Mouse (Mus musculus): Measurements from ENCODE around the gene Zfp663. TPM values are rescaled to one million over a fixed set of nuclear protein-coding genes. Genes with fewer than 3 reads are reported as not detected.

The Zfp663 gene
- total RNA-seq, 1 experiment = not detected

DNA sequence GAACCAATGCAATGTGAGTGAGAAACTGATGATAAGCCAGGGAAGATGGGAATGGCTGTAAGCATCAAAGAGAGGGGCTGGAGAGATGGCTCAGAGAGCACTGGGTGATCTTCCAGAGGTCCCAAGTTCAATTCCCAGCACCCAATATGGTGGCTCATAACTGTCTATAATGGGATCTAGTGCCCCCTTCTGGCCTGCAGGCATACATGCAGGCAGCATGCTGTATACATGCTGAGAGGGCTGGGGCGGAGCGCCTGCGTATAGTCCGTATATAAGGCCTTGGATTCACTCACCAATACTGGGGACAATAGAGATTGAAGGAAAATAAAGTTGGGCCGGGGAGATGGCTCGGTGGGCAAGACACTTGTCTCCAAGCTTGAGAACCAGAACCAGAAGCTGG lies 5.2 kb downstream of the Zfp663 start:
- H3K4me1 ChIP-seq (ENCODE audit: control insufficient read depth in 2 of 2, insufficient read depth in 2 of 2, low read length in 2 of 2, poor library complexity in 1 of 2) = peaks cover 0 to 17% of the 10 kb centered on the region in 2 experiments; a peak in 2 of 4 replicates
- no peak overlapping the region for H3K27ac ChIP-seq (ENCODE audit: insufficient read depth, low read depth, low read length, poor library complexity, severe bottlenecking)
- TF ChIP-seq HCFC1 (IDR thresholded peaks at IDR 0.05; ENCODE audit: borderline replicate concordance, insufficient read depth, low read length) = no peak
- TF ChIP-seq MAFK (IDR thresholded peaks at IDR 0.05; ENCODE audit: insufficient read depth, low read depth, low read length) = no peak
- no peak for TF ChIP-seq CHD2 (IDR thresholded peaks at IDR 0.05; ENCODE audit: low read depth, low read length)
- no peak for TF ChIP-seq ZC3H11A (IDR thresholded peaks at IDR 0.05; ENCODE audit: borderline replicate concordance, low read depth, low read length)
- TF ChIP-seq ZNF384 (IDR thresholded peaks at IDR 0.05; ENCODE audit: low read depth, low read length) = no peak
- no peaks in the 10 kb centered on the region for H3K36me3 ChIP-seq (ENCODE audit: control insufficient read depth, insufficient read depth, low read length, poor library complexity, severe bottlenecking)
- no peak overlapping the region for H3K4me3 ChIP-seq (ENCODE audit: insufficient read depth in 1 of 2, low read depth in 1 of 2, low read length in 2 of 2, poor library complexity in 1 of 2, severe bottlenecking in 1 of 2)
- H3K9ac ChIP-seq (ENCODE audit: insufficient read depth, low read depth, low read length, poor library complexity, severe bottlenecking) = no peak overlapping the region; the same call in 1 of the 2 replicates
- H3K9me3 ChIP-seq (ENCODE audit: control insufficient read depth, insufficient read depth, low read depth, low read length) = no peaks in the 10 kb centered on the region
- in situ Hi-C loops (cut with MboI; ENCODE audit: low sequenced_read_pairs in 2 of 2, unreplicated experiment in 2 of 2) = loop anchor here in 1 of 2 experiments (5.0 kb wide), 1 partner anchor 286 kb away; no protein-coding TSS in a partner anchor
- DNase-seq (ENCODE audit: low read depth, low spot score) = no peak

DNA sequence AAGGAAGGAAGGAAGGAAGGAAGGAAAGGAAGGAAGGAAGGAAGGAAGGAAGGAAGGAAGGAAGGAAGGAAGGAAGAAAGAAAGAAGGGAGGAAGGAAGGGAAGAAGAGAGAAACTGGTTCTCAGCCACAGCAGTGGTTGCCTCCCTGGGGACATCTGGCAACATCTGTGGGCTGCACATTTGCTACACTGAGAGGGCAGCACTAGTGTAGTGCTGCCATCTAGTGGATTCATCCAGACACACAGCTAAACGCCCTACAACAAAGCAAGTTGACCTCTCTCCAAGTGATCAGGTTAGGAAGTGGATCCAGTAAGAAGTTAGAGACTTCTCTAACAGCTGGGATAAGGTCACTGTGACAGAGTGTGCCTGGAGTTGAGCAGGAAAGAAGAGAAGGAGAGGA lies 7.7 kb downstream of the Zfp663 start:
- H3K4me1 ChIP-seq (ENCODE audit: control insufficient read depth in 2 of 2, insufficient read depth in 2 of 2, low read length in 2 of 2, poor library complexity in 1 of 2) = peaks cover 0 to 8% of the 10 kb centered on the region in 2 experiments; a peak in 2 of 4 replicates

DNA sequence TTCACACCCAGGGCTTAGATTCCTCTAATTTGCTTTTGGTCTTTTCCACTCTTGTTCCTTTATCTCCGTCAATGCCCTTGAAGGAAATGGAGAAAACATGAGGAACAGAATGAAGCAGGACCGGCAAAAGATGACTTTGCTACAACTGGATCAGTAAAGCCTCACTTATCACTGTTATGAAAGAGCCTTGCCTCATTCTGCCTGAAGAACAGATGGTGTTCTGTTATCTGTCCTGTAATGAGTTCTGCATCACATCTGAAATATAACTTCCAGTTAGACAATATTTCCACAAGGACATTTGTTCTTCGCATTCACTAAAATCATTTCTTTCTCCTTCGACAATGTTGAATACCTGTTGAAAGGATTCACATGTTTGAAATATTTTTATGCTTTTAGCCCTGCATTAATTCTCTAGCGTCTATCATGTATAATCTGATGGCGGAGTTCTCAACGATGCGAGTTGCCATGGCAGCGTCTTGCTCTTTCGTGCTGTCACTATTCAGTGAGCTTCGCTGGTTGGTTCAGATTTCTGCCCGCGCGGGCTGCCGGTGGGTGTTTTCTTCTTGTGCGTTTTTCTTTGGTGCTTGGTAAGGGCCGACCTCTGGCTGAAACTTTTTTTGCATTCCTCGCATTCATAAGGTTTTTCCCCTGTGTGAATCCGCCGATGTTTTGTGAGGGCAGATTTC lies 16.6 kb downstream of the Zfp663 start:
- Histone ChIP-seq H3K4me3 (ENCODE audit: insufficient read depth in 1 of 2, low read depth in 1 of 2, low read length in 2 of 2, poor library complexity in 1 of 2, severe bottlenecking in 1 of 2) (no peak overlapping the region), H3K27ac (ENCODE audit: insufficient read depth, low read depth, low read length, poor library complexity, severe bottlenecking) (no peak overlapping the region), H3K9ac (ENCODE audit: insufficient read depth, low read depth, low read length, poor library complexity, severe bottlenecking) (no peak overlapping the region), H3K36me3 (ENCODE audit: control insufficient read depth, insufficient read depth, low read length, poor library complexity, severe bottlenecking) (no peaks in the 10 kb centered on the region), H3K4me1 (ENCODE audit: control insufficient read depth in 2 of 2, insufficient read depth in 2 of 2, low read length in 2 of 2, poor library complexity in 1 of 2) (no peaks in the 10 kb centered on the region), H3K9me3 (ENCODE audit: control insufficient read depth, insufficient read depth, low read depth, low read length) (no peaks in the 10 kb centered on the region)
- no peak for DNase-seq (ENCODE audit: low read depth, low spot score)
- TF ChIP-seq ZC3H11A (IDR thresholded peaks at IDR 0.05; ENCODE audit: borderline replicate concordance, low read depth, low read length) = no peak
- no peak for TF ChIP-seq CHD2 (IDR thresholded peaks at IDR 0.05; ENCODE audit: low read depth, low read length)
- no peak for TF ChIP-seq MAFK (IDR thresholded peaks at IDR 0.05; ENCODE audit: insufficient read depth, low read depth, low read length)
- no peak for TF ChIP-seq HCFC1 (IDR thresholded peaks at IDR 0.05; ENCODE audit: borderline replicate concordance, insufficient read depth, low read length)
- no peak for TF ChIP-seq ZNF384 (IDR thresholded peaks at IDR 0.05; ENCODE audit: low read depth, low read length)
- in situ Hi-C loops (cut with MboI; ENCODE audit: low sequenced_read_pairs in 2 of 2, unreplicated experiment in 2 of 2) = no loop called here

More for the DNA sequence above, 7.7 kb downstream of the Zfp663 start:
- DNase-seq (ENCODE audit: low read depth, low spot score) = peak; percentile 62
- TF ChIP-seq CHD2 (IDR thresholded peaks at IDR 0.05; ENCODE audit: low read depth, low read length) (no peak), ZC3H11A (IDR thresholded peaks at IDR 0.05; ENCODE audit: borderline replicate concordance, low read depth, low read length) (peak; percentile 90)
- Histone ChIP-seq H3K4me3 (ENCODE audit: insufficient read depth in 1 of 2, low read depth in 1 of 2, low read length in 2 of 2, poor library complexity in 1 of 2, severe bottlenecking in 1 of 2) (no peak overlapping the region), H3K36me3 (ENCODE audit: control insufficient read depth, insufficient read depth, low read length, poor library complexity, severe bottlenecking) (no peaks in the 10 kb centered on the region), H3K27ac (ENCODE audit: insufficient read depth, low read depth, low read length, poor library complexity, severe bottlenecking) (no peak overlapping the region), H3K9ac (ENCODE audit: insufficient read depth, low read depth, low read length, poor library complexity, severe bottlenecking) (no peak overlapping the region), H3K9me3 (ENCODE audit: control insufficient read depth, insufficient read depth, low read depth, low read length) (no peaks in the 10 kb centered on the region)
- in situ Hi-C loops (cut with MboI; ENCODE audit: low sequenced_read_pairs in 2 of 2, unreplicated experiment in 2 of 2) = loop anchor here in 1 of 2 experiments (5.0 kb wide), 1 partner anchor 284 kb away; no protein-coding TSS in a partner anchor

DNA sequence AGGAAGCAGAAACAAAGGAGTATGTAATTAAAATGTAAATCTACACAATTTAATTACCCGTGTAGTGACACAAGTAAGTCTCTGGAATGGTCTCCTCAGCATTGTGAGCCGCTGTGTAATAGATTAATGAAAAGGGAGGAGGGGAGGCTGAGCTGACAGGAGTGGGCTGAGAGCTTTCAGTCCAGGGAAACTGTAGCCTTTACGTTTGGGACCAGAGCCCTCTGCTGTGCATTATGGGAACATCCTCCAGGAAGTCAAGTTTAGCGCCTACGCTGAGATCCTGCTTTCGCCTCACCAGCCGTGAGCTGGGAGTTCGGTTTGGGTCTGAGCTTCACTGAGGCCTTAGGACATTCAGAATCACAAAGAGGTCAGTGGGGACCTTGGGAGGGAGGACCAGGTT lies 19.1 kb downstream of the Zfp663 start:
- Histone ChIP-seq H3K36me3 (ENCODE audit: control insufficient read depth, insufficient read depth, low read length, poor library complexity, severe bottlenecking) (no peaks in the 10 kb centered on the region), H3K9me3 (ENCODE audit: control insufficient read depth, insufficient read depth, low read depth, low read length) (no peaks in the 10 kb centered on the region), H3K27ac (ENCODE audit: insufficient read depth, low read depth, low read length, poor library complexity, severe bottlenecking) (no peak overlapping the region), H3K9ac (ENCODE audit: insufficient read depth, low read depth, low read length, poor library complexity, severe bottlenecking) (no peak overlapping the region), H3K4me3 (ENCODE audit: insufficient read depth in 1 of 2, low read depth in 1 of 2, low read length in 2 of 2, poor library complexity in 1 of 2, severe bottlenecking in 1 of 2) (no peak overlapping the region), H3K4me1 (ENCODE audit: control insufficient read depth in 2 of 2, insufficient read depth in 2 of 2, low read length in 2 of 2, poor library complexity in 1 of 2) (no peaks in the 10 kb centered on the region)
- in situ Hi-C loops (cut with MboI; ENCODE audit: low sequenced_read_pairs in 2 of 2, unreplicated experiment in 2 of 2) = loop anchor here in 1 of 2 experiments (10.0 kb wide), 1 partner anchor 275 kb away; no protein-coding TSS in a partner anchor
- no peak for TF ChIP-seq MAFK (IDR thresholded peaks at IDR 0.05; ENCODE audit: insufficient read depth, low read depth, low read length)
- no peak for TF ChIP-seq CHD2 (IDR thresholded peaks at IDR 0.05; ENCODE audit: low read depth, low read length)
- TF ChIP-seq HCFC1 (IDR thresholded peaks at IDR 0.05; ENCODE audit: borderline replicate concordance, insufficient read depth, low read length) = no peak
- no peak for TF ChIP-seq ZNF384 (IDR thresholded peaks at IDR 0.05; ENCODE audit: low read depth, low read length)
- no peak for TF ChIP-seq ZC3H11A (IDR thresholded peaks at IDR 0.05; ENCODE audit: borderline replicate concordance, low read depth, low read length)
- no peak for DNase-seq (ENCODE audit: low read depth, low spot score)
